Mouse (Mus musculus) R1 (cell line): ENCODE results near the gene Lemd1.

Experiments used
- DNase-seq: peaks from one replicate; pipeline ENCODE4 v3.0.0-alpha.2; 2018; ENCODE audit warnings: low read depth, low spot score

Lemd1 gene

GRCm38 (mm10) chr1:132289965-132290364 is 98.7 kb downstream of the Lemd1 start:
- no peak for DNase-seq

- peak; percentile 88 for DNase-seq
Observed at GRCm38 (mm10) chr1:132290921-132291675, 99.9 kb downstream of the Lemd1 start.

- peak; percentile 79 for DNase-seq
Observed at GRCm38 (mm10) chr1:132291706-132292105, 100.5 kb downstream of the Lemd1 start.

- peak; percentile 92 for DNase-seq
Observed at GRCm38 (mm10) chr1:132292318-132293129, 101.3 kb downstream of the Lemd1 start.

GRCm38 (mm10) chr1:132295506-132295905 is 104.3 kb downstream of the Lemd1 start:
- peak; percentile 60 for DNase-seq

- DNase-seq = peak; percentile 35
Observed at GRCm38 (mm10) chr1:132296051-132296450, 104.8 kb downstream of the Lemd1 start.

GRCm38 (mm10) chr1:132298425-132298800 is 107.2 kb downstream of the Lemd1 start, which contains the start of gene Klhdc8a:
Gene Klhdc8a (plus strand): TSS chr1:132298626.
- DNase-seq = peak; percentile 56

- DNase-seq = no peak
Observed at GRCm38 (mm10) chr1:132298801-132299464, 107.7 kb downstream of the Lemd1 start.

- no peak for DNase-seq
Observed at GRCm38 (mm10) chr1:132299744-132300143, 108.5 kb downstream of the Lemd1 start.

- no peak for DNase-seq
Observed at GRCm38 (mm10) chr1:132301242-132301641, 110.0 kb downstream of the Lemd1 start.

GRCm38 (mm10) chr1:132302341-132302866 is 111.2 kb downstream of the Lemd1 start:
- DNase-seq = no peak

- peak; percentile 20 for DNase-seq
Observed at GRCm38 (mm10) chr1:132304618-132305214, 113.5 kb downstream of the Lemd1 start.

- DNase-seq = peak; percentile 72
Observed at GRCm38 (mm10) chr1:132306160-132306559, 114.9 kb downstream of the Lemd1 start.

- DNase-seq = peak; percentile 40
Observed at GRCm38 (mm10) chr1:132306808-132307207, 115.6 kb downstream of the Lemd1 start.

GRCm38 (mm10) chr1:132307962-132308361 is 116.7 kb downstream of the Lemd1 start:
- no peak for DNase-seq

GRCm38 (mm10) chr1:132308674-132309073 is 117.4 kb downstream of the Lemd1 start:
- DNase-seq = no peak
